Comparison of ENCODE assay signal across 8 mouse cellular contexts in the genomic region with DNA sequence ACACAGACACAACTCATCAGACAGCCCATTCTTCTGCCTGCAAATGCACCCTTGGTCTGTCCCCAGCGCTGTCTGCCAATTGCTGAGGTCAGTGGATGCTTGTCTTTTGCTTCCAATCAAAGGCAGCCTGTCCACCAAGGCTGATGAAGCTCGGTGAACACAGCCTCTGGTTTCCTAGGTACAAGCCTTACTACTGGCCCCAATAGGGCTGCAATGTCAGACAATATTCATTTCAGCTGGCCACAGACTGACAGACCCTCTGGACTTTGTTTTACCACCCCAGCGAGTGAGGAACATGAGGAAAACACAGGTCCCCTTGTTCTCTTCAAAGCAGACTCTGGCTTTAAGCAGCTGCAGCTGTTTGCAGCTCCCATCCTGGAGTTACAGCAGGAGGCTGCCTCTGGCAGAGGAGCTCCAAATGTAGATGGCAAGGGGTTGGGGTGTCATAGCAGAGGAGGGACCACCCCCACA. TPM values are rescaled to one million over a fixed set of nuclear protein-coding genes. Genes with fewer than 3 reads are reported as not detected.
DNase-seq lines count a peak whose midpoint lies in the region; ATAC-seq lines count a peak whose summit lies in the region.

No protein-coding gene starts in this region.

- H3K27me3 ChIP-seq in kidney, embryonic 14.5 days (ENCODE audit: control insufficient read depth, insufficient read depth, low read length) = no peaks in the 10 kb centered on the region
- no peaks in the 10 kb centered on the region for H3K27me3 ChIP-seq in embryonic facial prominence, embryonic 11.5 days (ENCODE audit: control insufficient read depth, insufficient read depth, low read length)
- H3K27me3 ChIP-seq in heart, embryonic 13.5 days (replicated peaks) = no peaks in the 10 kb centered on the region
- no peaks in the 10 kb centered on the region for H3K27me3 ChIP-seq in midbrain, embryonic 11.5 days (ENCODE audit: control insufficient read depth, insufficient read depth, low read length)

- H3K9me3 ChIP-seq in kidney, embryonic 14.5 days (ENCODE audit: control insufficient read depth, low read length) = no peaks in the 10 kb centered on the region
- no peaks in the 10 kb centered on the region for H3K9me3 ChIP-seq in embryonic facial prominence, embryonic 11.5 days (replicated peaks; ENCODE audit: control insufficient read depth, low read length)
- H3K9me3 ChIP-seq in heart, embryonic 13.5 days = no peaks in the 10 kb centered on the region
- H3K9me3 ChIP-seq in midbrain, embryonic 11.5 days (ENCODE audit: control insufficient read depth, low read length) = no peaks in the 10 kb centered on the region

- H3K4me2 ChIP-seq in kidney, embryonic 14.5 days (replicated peaks; ENCODE audit: low read depth, low read length) = peak overlapping the region; percentile 81; the same call in 1 of the 2 replicates
- H3K4me2 ChIP-seq in embryonic facial prominence, embryonic 11.5 days (ENCODE audit: low read depth, low read length) = no peak overlapping the region; the same call in 1 of the 2 replicates
- peak overlapping the region; percentile 76; the same call in 1 of the 2 replicates for H3K4me2 ChIP-seq in heart, embryonic 13.5 days
- no peak overlapping the region for H3K4me2 ChIP-seq in midbrain, embryonic 11.5 days

- H3K27ac ChIP-seq in kidney, embryonic 14.5 days (ENCODE audit: low read depth, low read length) = peak overlapping the region; percentile 87
- peak overlapping the region; percentile 4; the same call in 1 of the 2 replicates for H3K27ac ChIP-seq in embryonic facial prominence, embryonic 11.5 days (replicated peaks; ENCODE audit: low read depth, low read length)
- peak overlapping the region; percentile 84 for H3K27ac ChIP-seq in heart, embryonic 13.5 days (replicated peaks)
- H3K27ac ChIP-seq in midbrain, embryonic 11.5 days (ENCODE audit: low read depth, low read length) = peak overlapping the region; percentile 79

- no peak for ATAC-seq in kidney, embryonic 14.5 days (ENCODE audit: low FRiP score, low TSS enrichment)
- no peak for ATAC-seq in embryonic facial prominence, embryonic 11.5 days (replicated peaks; ENCODE audit: insufficient number of reproducible peaks, low FRiP score, low TSS enrichment, low read depth)
- ATAC-seq in heart, embryonic 13.5 days (ENCODE audit: extremely low read depth, insufficient number of reproducible peaks, low FRiP score, low TSS enrichment) = no peak
- no peak for ATAC-seq in midbrain, embryonic 11.5 days (ENCODE audit: low FRiP score)
- ATAC-seq in monocyte, adult 5-6 weeks (replicated peaks; ENCODE audit: insufficient number of reproducible peaks, low FRiP score, low TSS enrichment, poor library complexity, severe bottlenecking) = no peak
- no peak for ATAC-seq in erythroid progenitor cell, adult 5-6 weeks (replicated peaks; ENCODE audit: low FRiP score, poor library complexity, severe bottlenecking)

- DNase-seq in kidney, postnatal 10 days = no peak
- DNase-seq in embryonic facial prominence, embryonic 11.5 days (ENCODE audit: low spot score) = peak; percentile 43
- peak; percentile 16 to 17 for DNase-seq in left cerebral cortex, adult 18-20 months (ENCODE audit: low spot score in 2 of 2)
- DNase-seq in midbrain, embryonic 11.5 days (ENCODE audit: low spot score, missing footprints) = no peak

- H3K9ac ChIP-seq in kidney, embryonic 14.5 days (ENCODE audit: low read depth, low read length) = no peak overlapping the region
- peak overlapping the region; percentile 76; the same call in 1 of the 2 replicates for H3K9ac ChIP-seq in embryonic facial prominence, embryonic 11.5 days (replicated peaks; ENCODE audit: low read length)
- peak overlapping the region; percentile 93 for H3K9ac ChIP-seq in heart, embryonic 13.5 days
- peak overlapping the region; percentile 69; the same call in 1 of the 2 replicates for H3K9ac ChIP-seq in midbrain, embryonic 11.5 days (ENCODE audit: low read length)

- 73% methylated on average over 3 of the region's 3 CpGs for WGBS in kidney, embryonic 14.5 days
- 28% methylated on average over 3 of the region's 3 CpGs for WGBS in embryonic facial prominence, embryonic 11.5 days
- WGBS in heart, embryonic 13.5 days = 60% methylated on average over 3 of the region's 3 CpGs
- 68% methylated on average over 3 of the region's 3 CpGs for WGBS in midbrain, embryonic 11.5 days

- peaks cover 15% of the 10 kb centered on the region for H3K4me1 ChIP-seq in kidney, embryonic 14.5 days (ENCODE audit: control insufficient read depth, insufficient read depth, low read length)
- H3K4me1 ChIP-seq in embryonic facial prominence, embryonic 11.5 days (ENCODE audit: control insufficient read depth, insufficient read depth, low read length) = no peaks in the 10 kb centered on the region; the same call in none of the 2 replicates
- peaks cover 55% of the 10 kb centered on the region for H3K4me1 ChIP-seq in heart, embryonic 13.5 days
- peaks cover 25% of the 10 kb centered on the region for H3K4me1 ChIP-seq in midbrain, embryonic 11.5 days (ENCODE audit: control insufficient read depth, insufficient read depth, low read length)

- H3K4me3 ChIP-seq in kidney, embryonic 14.5 days (ENCODE audit: low read length) = no peak overlapping the region; the same call in 1 of the 2 replicates
- no peak overlapping the region for H3K4me3 ChIP-seq in embryonic facial prominence, embryonic 11.5 days (ENCODE audit: low read depth, low read length)
- no peak overlapping the region for H3K4me3 ChIP-seq in heart, embryonic 13.5 days
- H3K4me3 ChIP-seq in midbrain, embryonic 11.5 days (ENCODE audit: low read depth, low read length) = no peak overlapping the region

- no peaks in the 10 kb centered on the region for H3K36me3 ChIP-seq in kidney, embryonic 14.5 days (ENCODE audit: control insufficient read depth, insufficient read depth, low read length)
- no peaks in the 10 kb centered on the region for H3K36me3 ChIP-seq in embryonic facial prominence, embryonic 11.5 days (replicated peaks; ENCODE audit: control insufficient read depth, insufficient read depth, low read depth, low read length)
- no peaks in the 10 kb centered on the region for H3K36me3 ChIP-seq in heart, embryonic 13.5 days
- H3K36me3 ChIP-seq in midbrain, embryonic 11.5 days (ENCODE audit: control insufficient read depth, insufficient read depth, low read length) = no peaks in the 10 kb centered on the region

RNA-seq across cellular contexts. Expression of a gene that starts 1.3 kb away (rescaled TPM):
- polyA plus RNA-seq in kidney, embryonic 14.5 days (2014; fragmentation: Nextera tagmentation; extraction: Ambion mirVana) = 12.6 and 14.6 TPM in 2 replicates
- 9.8 and 11.6 TPM in 2 replicates for polyA plus RNA-seq in embryonic facial prominence, embryonic 11.5 days (2014; fragmentation: Nextera tagmentation; extraction: Ambion mirVana)
- 7.0 and 7.7 TPM in 2 replicates for polyA plus RNA-seq in heart, embryonic 13.5 days (2015; fragmentation: Nextera tagmentation; extraction: Ambion mirVana)
- 10 to 100 TPM; 58.7 to 60.8 TPM for total RNA-seq in left cerebral cortex, adult 18-20 months (2021)
- polyA plus RNA-seq in midbrain, embryonic 11.5 days (2014; fragmentation: Nextera tagmentation; extraction: Ambion mirVana) = 17.3 and 17.5 TPM in 2 replicates
- total RNA-seq in monocyte, adult 5-6 weeks (2017) = 20.5 to 30.3 TPM (median 27.8 TPM) in 3 replicates
- 68.3 and 88.3 TPM in 2 replicates for total RNA-seq in erythroid progenitor cell, adult 5-6 weeks (2015; ENCODE audit: low replicate concordance)
- 44.9 and 45.7 TPM in 2 replicates for total RNA-seq in erythroid progenitor cell, adult 5-6 weeks (2017; ENCODE audit: low replicate concordance)

RNA-seq across cellular contexts. Expression of a gene that starts 12.6 kb away (rescaled TPM):
- polyA plus RNA-seq in kidney, embryonic 14.5 days (2014; fragmentation: Nextera tagmentation; extraction: Ambion mirVana) = 38.2 and 75.6 TPM in 2 replicates
- polyA plus RNA-seq in embryonic facial prominence, embryonic 11.5 days (2014; fragmentation: Nextera tagmentation; extraction: Ambion mirVana) = 48.5 and 50.8 TPM in 2 replicates
- 32.5 and 35.5 TPM in 2 replicates for polyA plus RNA-seq in heart, embryonic 13.5 days (2015; fragmentation: Nextera tagmentation; extraction: Ambion mirVana)
- 10 to 100 TPM; 45.0 to 47.0 TPM for total RNA-seq in left cerebral cortex, adult 18-20 months (2021)
- polyA plus RNA-seq in midbrain, embryonic 11.5 days (2014; fragmentation: Nextera tagmentation; extraction: Ambion mirVana) = 51.9 and 53.0 TPM in 2 replicates
- total RNA-seq in monocyte, adult 5-6 weeks (2017) = 84.1 to 109 TPM (median 105 TPM) in 3 replicates
- total RNA-seq in erythroid progenitor cell, adult 5-6 weeks (2015; ENCODE audit: low replicate concordance) = 55.1 and 57.4 TPM in 2 replicates
- total RNA-seq in erythroid progenitor cell, adult 5-6 weeks (2017; ENCODE audit: low replicate concordance) = 172 and 200 TPM in 2 replicates

RNA-seq across cellular contexts. Expression of a gene that starts 36.8 kb away (rescaled TPM):
- polyA plus RNA-seq in kidney, embryonic 14.5 days (2014; fragmentation: Nextera tagmentation; extraction: Ambion mirVana) = 22.3 and 23.1 TPM in 2 replicates
- 19.0 and 19.7 TPM in 2 replicates for polyA plus RNA-seq in embryonic facial prominence, embryonic 11.5 days (2014; fragmentation: Nextera tagmentation; extraction: Ambion mirVana)
- polyA plus RNA-seq in heart, embryonic 13.5 days (2015; fragmentation: Nextera tagmentation; extraction: Ambion mirVana) = 21.7 and 22.0 TPM in 2 replicates
- total RNA-seq in left cerebral cortex, adult 18-20 months (2021) = 10 to 100 TPM; 67.9 to 68.5 TPM
- 17.5 and 19.2 TPM in 2 replicates for polyA plus RNA-seq in midbrain, embryonic 11.5 days (2014; fragmentation: Nextera tagmentation; extraction: Ambion mirVana)
- total RNA-seq in monocyte, adult 5-6 weeks (2017) = 2.6 to 4.7 TPM (median 3.0 TPM) in 3 replicates
- total RNA-seq in erythroid progenitor cell, adult 5-6 weeks (2015; ENCODE audit: low replicate concordance) = 0.84 and 3.2 TPM in 2 replicates
- total RNA-seq in erythroid progenitor cell, adult 5-6 weeks (2017; ENCODE audit: low replicate concordance) = 0.68 and 1.0 TPM in 2 replicates

Comparison
In these comparisons a context has a peak if more than half of its experiments do, and no peak if none do; other contexts are left out.
1. H3K27ac ChIP-seq: peak in every context shown above with its lines; median percentile 87 in kidney, embryonic 14.5 days; 84 in heart, embryonic 13.5 days; 79 in midbrain, embryonic 11.5 days; 4 in embryonic facial prominence, embryonic 11.5 days.
2. H3K4me2 ChIP-seq: peak in kidney, embryonic 14.5 days (single experiment) and heart, embryonic 13.5 days (single experiment); none in embryonic facial prominence, embryonic 11.5 days (single experiment) and midbrain, embryonic 11.5 days (single experiment).
3. DNase-seq: peak in embryonic facial prominence, embryonic 11.5 days (single experiment) and left cerebral cortex, adult 18-20 months (2 of 2); none in kidney, postnatal 10 days (single experiment) and midbrain, embryonic 11.5 days (single experiment).